Comparison of ENCODE assay signal across 8 mouse cellular contexts in genomic region chr1:170554939-170555293, GRCm38 (mm10). TPM values are rescaled to one million over a fixed set of nuclear protein-coding genes. Genes with fewer than 3 reads are reported as not detected.
DNase-seq lines count a peak whose midpoint lies in the region; ATAC-seq and TF ChIP-seq lines count a peak whose summit lies in the region.

No protein-coding gene starts in this region.

- no peak for TF ChIP-seq POLR2A in kidney, adult 2 months (IDR thresholded peaks at IDR 0.05; ENCODE audit: low read depth, low read length)

- H3K4me3 ChIP-seq in kidney, adult 2 months (ENCODE audit: insufficient read depth, low read depth, low read length), result no peak overlapping the region
- H3K4me3 ChIP-seq in kidney, embryonic 16.5 days (ENCODE audit: low read length), result no peak overlapping the region
- H3K4me3 ChIP-seq in intestine, embryonic 16.5 days (ENCODE audit: low read length), result no peak overlapping the region

- DNase-seq in kidney, adult 2 months, result peak; percentile 82
- peak; percentile 75 to 80 for DNase-seq in cerebellum, postnatal 14 days
- peak; percentile 78 to 90 for DNase-seq in heart, adult 9 months (ENCODE audit: low spot score in 2 of 2)
- peak; percentile 95 for DNase-seq in layer of hippocampus, adult 9-10 months (ENCODE audit: low spot score)
- DNase-seq in lung, postnatal 36 days, result peak; percentile 94
- DNase-seq in testis, postnatal 10 days (ENCODE audit: low spot score), result peak; percentile 70

- no peaks in the 10 kb centered on the region for H3K27me3 ChIP-seq in kidney, adult 2 months (replicated peaks; ENCODE audit: control insufficient read depth, insufficient read depth, low read length)
- no peaks in the 10 kb centered on the region for H3K27me3 ChIP-seq in kidney, embryonic 16.5 days (ENCODE audit: insufficient read depth, low read length)
- H3K27me3 ChIP-seq in intestine, embryonic 16.5 days (replicated peaks; ENCODE audit: control insufficient read depth, insufficient read depth, low read length), result no peaks in the 10 kb centered on the region

- peaks cover 9% of the 10 kb centered on the region for H3K4me1 ChIP-seq in kidney, adult 2 months (ENCODE audit: control insufficient read depth, insufficient read depth, low read length)
- no peaks in the 10 kb centered on the region for H3K4me1 ChIP-seq in kidney, embryonic 16.5 days (ENCODE audit: insufficient read depth, low read length)
- H3K4me1 ChIP-seq in intestine, embryonic 16.5 days (ENCODE audit: control insufficient read depth, insufficient read depth, low read length), result 0 out of 2 replicates have a peak, but pooled peaks cover 2% of the 10 kb centered on the region

- 20% methylated on average over 3 of the region's 3 CpGs for WGBS in kidney, adult 2 months
- 68% methylated on average over 3 of the region's 3 CpGs for WGBS in kidney, embryonic 16.5 days
- 56% methylated on average over 3 of the region's 3 CpGs for WGBS in intestine, embryonic 16.5 days

- no peak overlapping the region for H3K9ac ChIP-seq in kidney, embryonic 16.5 days (replicated peaks; ENCODE audit: low read length)
- H3K9ac ChIP-seq in intestine, embryonic 16.5 days (ENCODE audit: low read depth, low read length), result no peak overlapping the region

- no peak for TF ChIP-seq CTCF in kidney, adult 2 months (conservative IDR thresholded peaks at IDR 0.05; ENCODE audit: insufficient read depth, insufficient read length, low read depth, low read length)

- ATAC-seq in kidney, embryonic 16.5 days (ENCODE audit: low FRiP score, low TSS enrichment), result no peak
- ATAC-seq in intestine, embryonic 16.5 days, result no peak

- no peaks in the 10 kb centered on the region for H3K36me3 ChIP-seq in kidney, adult 2 months (ENCODE audit: control insufficient read depth, insufficient read depth, low read length)
- no peaks in the 10 kb centered on the region for H3K36me3 ChIP-seq in kidney, embryonic 16.5 days (ENCODE audit: insufficient read depth, low read length)
- H3K36me3 ChIP-seq in intestine, embryonic 16.5 days (ENCODE audit: control insufficient read depth, insufficient read depth, low read length), result no peaks in the 10 kb centered on the region

- H3K4me2 ChIP-seq in kidney, embryonic 16.5 days (replicated peaks; ENCODE audit: low read depth, low read length), result no peak overlapping the region
- H3K4me2 ChIP-seq in intestine, embryonic 16.5 days (ENCODE audit: low read depth, low read length), result no peak overlapping the region

- 0 out of 2 replicates have a peak, but pooled peaks cover 6% of the 10 kb centered on the region for H3K9me3 ChIP-seq in kidney, embryonic 16.5 days (ENCODE audit: low read length)
- no peaks in the 10 kb centered on the region for H3K9me3 ChIP-seq in intestine, embryonic 16.5 days (ENCODE audit: control insufficient read depth, low read length)

- no peak overlapping the region for H3K27ac ChIP-seq in kidney, adult 2 months (ENCODE audit: insufficient read depth, low read depth, low read length)
- no peak overlapping the region for H3K27ac ChIP-seq in kidney, embryonic 16.5 days (ENCODE audit: low read length)
- H3K27ac ChIP-seq in intestine, embryonic 16.5 days (ENCODE audit: low read length), result no peak overlapping the region

RNA-seq across cellular contexts. Expression of gene Nos1ap, which starts 34.7 kb away (rescaled TPM):
- 20.0 and 21.8 TPM in 2 replicates for polyA plus RNA-seq in kidney, adult 2 months (2012; rRNA removed)
- 18.0 and 24.1 TPM in 2 replicates for polyA plus RNA-seq in kidney, embryonic 16.5 days (2015; fragmentation: Nextera tagmentation; extraction: Ambion mirVana)
- 6.2 and 8.1 TPM in 2 replicates for polyA plus RNA-seq in intestine, embryonic 16.5 days (2015; fragmentation: Nextera tagmentation; extraction: Ambion mirVana)
